Mouse (Mus musculus): Measurements from ENCODE around the gene Ezr.
"Not testable (repeated sequence)": the region's sequence is repeated elsewhere in the genome, so short reads cannot be mapped to it uniquely, and the experiment has no call there.

- TF ChIP-seq GATA1 (IDR thresholded peaks at IDR 0.05; ENCODE audit: borderline replicate concordance, low read length); FLI1 (IDR thresholded peaks at IDR 0.05; ENCODE audit: low read length): not testable (repeated sequence)
Measured at GRCm38 (mm10) chr17:6689344-6689743, 93.2 kb downstream of the Ezr start.

Data from megakaryocyte, embryonic 14.5 days (primary cell).